Mouse (Mus musculus): ENCODE data around the gene Cyb5r1.
"Not testable (repeated sequence)": the region's sequence is repeated elsewhere in the genome, so short reads cannot be mapped to it uniquely, and the experiment has no call there.

The Cyb5r1 gene

GRCm38 (mm10) chr1:134414501-134415167 is 9.3 kb downstream of the Cyb5r1 start:
- DNase-seq, result no peak

DNA sequence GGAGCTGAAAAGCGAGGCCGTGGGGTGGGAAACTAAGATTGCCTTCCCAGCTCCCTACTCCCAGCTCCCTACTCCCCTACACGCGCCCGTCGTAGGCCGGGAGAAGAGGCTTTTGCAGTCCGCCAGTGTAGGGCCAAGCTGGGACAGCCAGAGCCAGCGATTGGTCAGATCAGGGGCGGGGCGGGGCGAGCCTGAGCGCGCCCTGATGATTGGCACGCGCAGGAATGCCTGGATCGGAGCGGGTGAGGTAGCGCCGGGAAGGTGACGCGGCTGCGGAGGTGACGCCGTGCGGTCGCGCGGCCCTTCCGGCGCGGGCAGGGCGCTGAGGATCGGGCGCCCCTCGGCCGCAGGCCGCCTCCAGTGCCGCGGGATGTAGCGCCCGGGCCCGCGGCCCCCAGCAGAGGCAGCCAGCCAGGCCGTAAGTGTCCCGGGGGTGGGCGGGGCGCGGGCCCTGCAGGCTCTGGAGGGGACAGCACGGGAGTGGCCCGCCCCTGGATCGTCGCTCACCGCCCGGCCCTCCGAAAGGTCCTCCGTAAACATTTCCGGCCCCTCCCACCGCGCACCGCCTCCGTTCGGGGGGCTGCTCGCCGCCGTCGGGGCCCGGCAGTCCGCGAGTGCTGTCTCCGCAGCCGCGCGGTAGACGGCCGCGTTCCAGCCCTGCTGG is 9.9 kb downstream of the Cyb5r1 start, which contains the start of gene Adipor1:
TSS of gene Adipor1 (plus strand) at position 211 of the 664 bp plus-strand sequence.
- peak; percentile 98 to 99 for DNase-seq

DNA sequence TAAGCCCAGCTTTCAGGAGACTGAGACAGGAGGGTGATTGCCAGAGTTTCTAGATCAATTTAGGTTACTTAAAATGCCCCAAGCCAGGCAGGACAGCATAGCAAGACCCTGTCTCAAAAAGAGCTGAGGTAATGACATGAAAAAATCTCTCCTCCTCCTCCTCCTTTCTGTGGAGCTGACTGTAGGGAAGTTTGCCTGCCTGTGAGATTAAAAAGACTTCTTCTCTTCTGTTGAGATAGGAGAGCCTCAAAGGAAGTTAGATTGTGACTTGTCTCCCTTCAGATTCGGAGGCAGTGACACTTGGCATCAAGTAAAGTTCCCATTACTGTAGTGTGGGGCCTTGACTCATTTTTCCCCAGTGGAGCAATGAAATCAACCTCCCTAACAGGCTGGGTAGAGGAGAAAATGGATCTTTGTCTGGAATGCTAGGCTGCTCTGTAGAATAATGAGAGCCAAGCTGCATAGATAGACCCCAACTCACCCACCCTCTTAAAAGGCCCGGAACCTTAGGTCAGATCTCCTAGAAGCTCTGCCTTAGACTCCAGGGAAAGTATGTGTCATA is 13.1 kb downstream of the Cyb5r1 start:
- DNase-seq, result no peak

DNA sequence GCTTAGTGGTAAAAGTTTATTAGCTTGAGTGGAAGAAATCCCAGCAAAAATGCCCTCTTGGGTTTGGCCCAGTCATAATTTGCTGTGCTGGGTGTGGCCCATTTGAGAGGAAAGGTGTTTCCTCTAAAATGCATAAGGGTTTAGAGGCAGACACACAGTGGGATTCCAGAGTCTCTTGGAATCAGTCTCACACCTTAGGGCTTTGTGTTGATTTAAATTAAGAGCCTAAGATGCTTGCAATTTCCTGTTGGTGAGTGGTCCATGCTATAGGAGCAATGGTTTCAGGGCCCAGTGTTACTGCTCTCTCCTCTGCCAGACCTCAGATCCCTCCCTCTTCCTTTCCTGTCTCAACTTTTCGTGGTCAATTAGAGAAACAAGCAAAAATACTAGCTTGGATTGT is 13.8 kb downstream of the Cyb5r1 start:
- DNase-seq, result no peak

- no peak for DNase-seq
Observed at GRCm38 (mm10) chr1:134419751-134420458, 14.5 kb downstream of the Cyb5r1 start.

- DNase-seq, result no peak
Observed at GRCm38 (mm10) chr1:134423911-134424310, 18.6 kb downstream of the Cyb5r1 start.

GRCm38 (mm10) chr1:134426289-134426688 is 20.9 kb downstream of the Cyb5r1 start:
- DNase-seq, result no peak

GRCm38 (mm10) chr1:134433002-134433401 is 27.6 kb downstream of the Cyb5r1 start:
- DNase-seq, result no peak

DNA sequence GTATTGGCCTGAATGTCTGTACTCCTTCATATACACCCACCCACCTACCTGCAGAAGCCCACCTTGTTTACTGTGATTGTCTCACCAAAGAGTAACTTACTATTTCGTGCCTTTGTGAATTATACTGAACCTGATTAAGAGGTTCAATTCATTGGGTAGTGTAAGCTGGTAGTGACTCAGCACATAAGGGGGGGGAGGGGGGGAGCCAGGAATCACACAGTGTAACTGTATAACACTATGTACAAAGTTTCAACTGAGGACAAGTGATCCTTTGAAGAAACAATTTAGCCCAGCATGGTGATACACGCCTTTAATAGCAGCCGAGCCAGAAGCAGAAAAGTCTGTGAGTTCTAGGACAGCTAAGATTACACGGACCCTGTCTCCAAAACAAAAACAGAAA is 28.1 kb downstream of the Cyb5r1 start:
- DNase-seq, result no peak

DNA sequence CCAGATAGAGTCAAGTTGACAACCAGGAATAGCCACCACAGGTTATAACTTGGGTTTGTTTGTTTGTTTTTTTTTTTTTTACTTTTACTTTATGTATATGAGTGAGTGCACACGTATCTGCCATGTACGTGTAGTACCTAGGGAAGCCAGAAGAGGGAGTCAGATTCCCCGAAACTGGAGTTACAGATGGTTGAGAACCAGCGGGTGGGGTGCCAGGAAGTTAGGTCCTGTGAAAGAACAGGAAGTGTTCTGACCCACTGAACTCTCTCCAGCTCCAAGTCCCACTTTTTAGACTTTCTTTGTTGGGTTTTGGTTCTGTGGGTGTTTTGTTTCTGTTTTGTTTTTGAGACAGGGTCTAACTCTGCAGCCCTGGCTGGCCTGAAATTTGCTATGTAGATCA is 30.1 kb downstream of the Cyb5r1 start:
- peak in 1 of 2 experiments; percentile 28 for DNase-seq

DNA sequence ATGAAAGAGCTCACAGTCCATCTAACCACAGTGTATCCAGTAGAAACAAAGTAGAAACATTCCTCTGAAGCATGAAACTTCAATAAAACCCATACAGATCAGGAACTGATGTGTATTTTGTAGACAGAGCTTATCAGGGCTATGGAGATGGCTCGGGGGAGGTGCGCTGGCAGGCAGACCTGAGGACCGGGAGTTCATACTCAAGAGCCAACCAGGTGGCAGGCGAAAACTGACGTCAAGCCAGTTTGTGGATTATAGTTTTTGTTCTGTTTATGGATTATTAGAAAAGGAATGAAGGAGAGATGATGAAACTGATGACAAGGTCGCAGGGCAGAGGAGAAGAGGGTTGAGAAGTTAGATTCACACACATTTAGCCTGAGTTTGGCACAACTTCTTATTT is 35.1 kb downstream of the Cyb5r1 start:
- no peak for DNase-seq

DNA sequence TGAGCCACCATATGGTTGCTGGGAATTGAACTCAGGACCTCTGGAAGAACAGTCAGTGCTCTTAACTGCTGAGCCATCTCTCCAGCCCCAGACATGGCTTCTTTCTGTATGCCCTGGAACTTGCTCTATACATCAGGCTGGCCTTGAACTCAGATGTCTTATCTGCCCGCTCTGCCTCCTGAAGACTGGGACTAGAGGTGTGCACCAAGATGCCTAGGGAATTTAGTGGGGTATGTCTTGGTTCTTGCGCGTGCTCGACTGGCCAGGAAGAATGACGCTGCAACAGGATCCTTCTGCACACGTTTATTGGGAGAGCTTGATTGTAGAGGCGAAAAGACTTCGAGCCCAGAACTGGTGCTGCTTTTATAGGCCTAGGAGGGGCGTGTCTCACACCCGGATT is 36.4 kb downstream of the Cyb5r1 start:
- not testable (repeated sequence) for DNase-seq

GRCm38 (mm10) chr1:134442394-134442793 is 37.0 kb downstream of the Cyb5r1 start:
- no peak for DNase-seq

DNA sequence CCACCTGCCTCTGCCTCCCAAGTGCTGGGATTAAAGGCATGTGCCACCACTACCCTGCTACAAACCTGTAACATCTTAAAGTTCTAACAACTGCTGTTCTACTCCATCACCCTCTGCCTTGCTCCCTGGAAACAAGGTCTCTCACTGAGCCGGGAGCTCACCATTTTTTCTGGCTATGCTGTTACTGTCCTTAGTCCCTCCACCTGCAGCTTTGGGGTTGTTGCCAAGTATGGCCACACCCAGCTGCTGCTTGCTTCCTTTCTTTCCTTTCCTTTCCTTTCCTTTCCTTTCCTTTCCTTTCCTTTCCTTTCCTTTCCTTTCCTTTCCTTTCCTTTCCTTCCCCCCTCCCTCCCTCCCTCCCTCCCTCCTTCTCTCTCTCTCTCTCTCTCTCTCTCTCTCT is 37.9 kb downstream of the Cyb5r1 start:
- DNase-seq, result not testable (repeated sequence)

GRCm38 (mm10) chr1:134445418-134445817 is 40.1 kb downstream of the Cyb5r1 start:
- DNase-seq, result no peak

GRCm38 (mm10) chr1:134448537-134448936 is 43.2 kb downstream of the Cyb5r1 start:
- not testable (repeated sequence) for DNase-seq

- no peak for DNase-seq
Observed at GRCm38 (mm10) chr1:134450201-134450600, 44.8 kb downstream of the Cyb5r1 start.

- peak; percentile 37 to 72 for DNase-seq
Observed at GRCm38 (mm10) chr1:134450986-134451385, 45.6 kb downstream of the Cyb5r1 start.

DNA sequence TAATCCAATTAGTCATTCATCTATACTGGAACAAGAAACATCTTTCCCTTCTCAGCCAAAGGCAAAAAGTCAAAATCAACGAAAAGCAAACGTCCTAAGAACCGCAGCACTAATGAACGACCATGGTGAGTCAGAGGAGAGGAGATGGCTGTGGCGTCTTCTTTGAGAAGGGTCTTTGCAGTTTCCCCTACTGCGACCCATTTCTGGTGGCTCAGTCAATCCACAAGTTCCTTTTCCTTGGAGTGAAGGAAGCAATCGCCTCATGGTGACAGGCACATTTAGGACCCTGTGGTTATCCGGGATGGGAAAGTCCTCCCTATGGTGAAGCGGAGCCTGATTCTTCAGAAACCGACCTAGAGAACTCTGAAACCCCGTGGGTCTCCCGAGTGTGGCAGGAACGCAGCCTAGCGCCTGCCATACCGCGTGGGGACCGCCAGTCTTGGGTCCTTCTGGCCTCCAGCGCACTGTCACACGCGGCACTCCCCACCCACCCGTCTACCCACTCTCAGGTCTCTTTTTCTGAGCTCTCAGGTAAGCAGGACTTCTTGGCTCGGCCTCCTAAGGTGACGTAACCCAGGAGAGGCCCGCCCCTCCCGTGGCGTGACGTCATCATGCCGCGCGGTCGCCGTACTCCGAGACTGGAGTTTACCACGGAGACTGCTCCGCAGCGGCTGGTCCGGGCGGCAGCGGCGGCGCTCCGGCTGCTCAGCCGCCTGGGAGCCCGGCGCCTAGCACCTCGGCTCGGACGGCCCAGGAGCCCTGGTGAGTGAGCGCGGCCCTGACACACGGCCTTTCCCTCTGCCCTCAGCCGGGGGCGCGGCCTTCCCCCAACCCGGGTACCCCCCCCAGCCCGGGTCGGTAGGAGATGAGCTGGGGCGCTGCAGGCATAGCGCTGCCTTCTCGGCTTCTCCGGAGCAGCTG is 49.8 kb downstream of the Cyb5r1 start, which contains the start of gene Klhl12:
TSS of gene Klhl12 (plus strand) at position 628 of the 921 bp plus-strand sequence.
- DNase-seq, result peak; percentile 99

DNA sequence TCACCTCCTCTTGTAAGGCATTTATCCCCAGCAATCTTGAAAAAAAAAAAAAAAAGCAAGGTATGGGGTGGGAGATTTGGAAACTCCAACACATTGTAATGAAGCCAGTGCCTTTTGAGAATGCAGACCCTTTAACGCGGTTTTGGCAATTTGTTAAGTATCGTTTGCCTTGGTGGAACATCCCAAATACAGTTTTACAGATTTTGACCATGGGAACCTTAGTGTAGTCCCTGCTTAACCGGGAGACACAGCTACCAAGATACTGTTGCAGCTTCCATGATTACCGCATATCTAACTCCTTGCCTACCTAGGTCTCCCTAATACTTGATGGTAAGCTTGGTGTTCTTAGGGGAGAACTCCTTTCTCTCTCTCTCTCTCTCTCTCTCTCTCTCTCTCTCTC is 50.7 kb downstream of the Cyb5r1 start:
- DNase-seq, result no peak

DNA sequence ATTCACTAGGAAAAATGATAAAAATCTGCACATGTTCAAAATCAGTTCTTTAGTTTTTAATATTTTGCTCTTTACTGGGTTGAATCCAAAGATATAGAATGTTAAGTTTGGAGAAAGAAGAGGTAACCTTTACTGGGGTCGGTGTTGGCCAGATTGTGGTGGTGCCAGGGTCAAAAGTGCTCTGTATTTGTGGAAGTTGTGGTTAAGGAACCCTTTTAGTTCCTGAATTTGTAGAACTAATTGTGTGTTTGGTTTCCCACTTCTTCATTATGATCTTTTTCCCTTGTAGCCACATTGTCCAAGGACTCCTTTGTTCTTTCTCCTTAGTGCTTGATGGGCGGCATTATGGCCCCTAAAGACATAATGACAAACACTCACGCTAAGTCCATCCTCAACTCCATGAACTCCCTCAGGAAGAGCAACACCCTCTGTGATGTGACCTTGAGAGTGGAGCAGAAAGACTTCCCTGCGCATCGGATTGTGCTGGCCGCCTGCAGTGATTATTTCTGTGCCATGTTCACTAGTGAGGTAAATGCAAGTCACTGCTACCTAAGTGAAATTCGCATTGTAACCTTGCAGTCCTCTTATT is 52.9 kb downstream of the Cyb5r1 start:
- DNase-seq, result no peak
